Mouse (Mus musculus): ENCODE data around the gene Cmtm2b. TPM values are rescaled to one million over a fixed set of nuclear protein-coding genes. Genes with fewer than 3 reads are reported as not detected.

Gene Cmtm2b
- polyA plus RNA-seq, 3 experiments from 2014 or later: not detected

Other genes with a start within 250 kb of the Cmtm2b start
- gene Cdh5, start 220.6 kb upstream of the Cmtm2b start, polyA plus RNA-seq (2017; shearing (Covaris generic)): under 1 TPM in 1 of 3 experiments, not detected in 2; 0.49 TPM
- not detected for gene Bean1, start 151.8 kb upstream of the Cmtm2b start, polyA plus RNA-seq (2017; shearing (Covaris generic))
- gene Tk2, start 73.7 kb upstream of the Cmtm2b start, polyA plus RNA-seq (2017; shearing (Covaris generic)): 10 to 100 TPM; 27.5 to 57.6 (median 55.8) TPM
- 100 to 1,000 TPM in 1 of 3 experiments, 10 to 100 TPM in 2; 92.1 to 108 (median 97.9) TPM for gene Cklf, start 71.4 kb upstream of the Cmtm2b start, polyA plus RNA-seq (2017; shearing (Covaris generic))
- not detected for gene Cmtm2a, start 29.0 kb upstream of the Cmtm2b start, polyA plus RNA-seq (2017; shearing (Covaris generic))
- not detected for gene Gm45711, start 12.1 kb upstream of the Cmtm2b start, polyA plus RNA-seq (2017; shearing (Covaris generic))
- not detected for gene Cmtm1, start 12.1 kb upstream of the Cmtm2b start, polyA plus RNA-seq (2017; shearing (Covaris generic))
- not detected for gene Gm11020, start 663 bp upstream of the Cmtm2b start, polyA plus RNA-seq (2017; shearing (Covaris generic))
- gene Cmtm3, start 17.2 kb downstream of the Cmtm2b start, polyA plus RNA-seq (2017; shearing (Covaris generic)): 10 to 100 TPM; 14.7 to 21.3 (median 17.4) TPM
- under 1 TPM; 0.32 to 0.78 (median 0.64) TPM for gene Cmtm4, start 73.6 kb downstream of the Cmtm2b start, polyA plus RNA-seq (2017; shearing (Covaris generic))
- gene Dync1li2, start 120.8 kb downstream of the Cmtm2b start, polyA plus RNA-seq (2017; shearing (Covaris generic)): 10 to 100 TPM; 23.7 to 32.8 (median 31.2) TPM
- not detected for gene Terb1, start 187.7 kb downstream of the Cmtm2b start, polyA plus RNA-seq (2017; shearing (Covaris generic))
- 100 to 1,000 TPM in 1 of 3 experiments, 10 to 100 TPM in 2; 80.0 to 101 (median 91.5) TPM for gene Nae1, start 212.4 kb downstream of the Cmtm2b start, polyA plus RNA-seq (2017; shearing (Covaris generic))
- gene Car7, start 212.5 kb downstream of the Cmtm2b start, polyA plus RNA-seq (2017; shearing (Covaris generic)): 1 to 10 TPM; 3.3 to 5.5 (median 5.3) TPM